Mouse (Mus musculus) CH12.LX (cell line): ENCODE measurements at regions not wholly inside any gene's neighbourhood (a gene's known extent, or its start where the extent isn't known, plus 50 kb on each side); places are given as distances from the start of the nearest gene placed in this dataset.

Experiments used
- DNase-seq: peaks from one replicate; pipeline ENCODE4 v3.0.0-alpha.2; 2013; ENCODE audit errors: extremely low read depth
- H3K27ac ChIP-seq: 2 replicates; pipeline ENCODE4 v1.5.1; 2012; ENCODE audit warnings: low read depth, mild to moderate bottlenecking, control low read depth, moderate library complexity; ENCODE audit not compliant: insufficient read depth
- H3K27me3 ChIP-seq: replicated peaks from 2 replicates; pipeline ENCODE3; 2012; ENCODE audit warnings: inconsistent platforms
- H3K36me3 ChIP-seq, 2 experiments: replicated peaks in 1 of 2; 2 replicates each; pipeline versions ENCODE3 to v1.6.1; 2012; ENCODE audit warnings: inconsistent platforms in 1 of 2, low read length in 1 of 2, mild to moderate bottlenecking in 1 of 2, mixed read lengths in 1 of 2, moderate library complexity in 1 of 2; ENCODE audit not compliant: control insufficient read depth in 1 of 2, insufficient read depth in 1 of 2
- H3K4me1 ChIP-seq, 2 experiments: 2 replicates each; pipeline ENCODE4 v1.6.1; 2012; ENCODE audit warnings: inconsistent platforms in 1 of 2, moderate library complexity in 1 of 2; ENCODE audit not compliant: insufficient read depth in 2 of 2, control insufficient read depth in 1 of 2
- H3K4me2 ChIP-seq: 2 replicates; pipeline ENCODE4 v1.6.1; 2012; ENCODE audit warnings: low read depth, mild to moderate bottlenecking, control low read depth; ENCODE audit not compliant: poor library complexity, insufficient read depth, severe bottlenecking
- H3K4me3 ChIP-seq, 3 experiments: fragments of 150-350 bp in 1 of 3; sonication (generic) in 1 of 3; replicated peaks in 1 of 3; 2 replicates each; pipeline versions ENCODE3 to v1.5.1; 2011 to 2012; ENCODE audit warnings: low read depth in 2 of 3, low read length in 2 of 3, mild to moderate bottlenecking in 2 of 3, moderate library complexity in 2 of 3, control low read depth in 1 of 3, improper control_type of control experiment in 1 of 3, inconsistent platforms in 1 of 3, mixed read lengths in 1 of 3; ENCODE audit not compliant: poor library complexity in 1 of 3
- H3K79me2 ChIP-seq: replicated peaks from 2 replicates; pipeline ENCODE4 v1.6.1; 2012; ENCODE audit warnings: mild to moderate bottlenecking, moderate library complexity; ENCODE audit not compliant: control insufficient read depth, poor library complexity, insufficient read depth, severe bottlenecking; ENCODE audit errors: extremely low read depth
- H3K9ac ChIP-seq: 2 replicates; pipeline ENCODE4 v1.6.1; 2012; ENCODE audit warnings: low read depth, mild to moderate bottlenecking, control low read depth, moderate library complexity; ENCODE audit not compliant: insufficient read depth
- H3K9me3 ChIP-seq: replicated peaks from 2 replicates; pipeline ENCODE3; 2012; ENCODE audit warnings: low read length, inconsistent platforms, mixed read lengths
- CHD1 ChIP-seq: IDR thresholded peaks from 2 replicates; pipeline ENCODE4 v1.6.1; 2012; ENCODE audit warnings: low read depth, low read length, improper control_type of control experiment, inconsistent platforms
- CHD2 ChIP-seq: IDR thresholded peaks from 2 replicates; pipeline ENCODE4 v1.6.1; 2011; ENCODE audit warnings: low read length, improper control_type of control experiment
- E2F4 ChIP-seq: IDR thresholded peaks from 2 replicates; pipeline ENCODE4 v1.6.1; 2011; ENCODE audit warnings: low read depth, low read length, improper control_type of control experiment; ENCODE audit not compliant: insufficient replicate concordance
- ELF1 ChIP-seq: IDR thresholded peaks from 2 replicates; pipeline ENCODE4 v1.6.1; 2014; ENCODE audit warnings: low read depth, mild to moderate bottlenecking, inconsistent platforms, low read length, improper control_type of control experiment
- EP300 ChIP-seq: IDR thresholded peaks from 2 replicates; pipeline ENCODE4 v1.6.1; 2011; ENCODE audit warnings: low read length, improper control_type of control experiment
- GABPA ChIP-seq: IDR thresholded peaks from 2 replicates; pipeline ENCODE4 v1.6.1; 2012; ENCODE audit warnings: low read depth, low read length, improper control_type of control experiment, inconsistent platforms; ENCODE audit not compliant: insufficient replicate concordance
- HCFC1 ChIP-seq: IDR thresholded peaks from 2 replicates; pipeline ENCODE4 v1.6.1; 2012; ENCODE audit warnings: low read depth, mild to moderate bottlenecking, inconsistent platforms, low read length, improper control_type of control experiment
- IRF4 ChIP-seq: IDR thresholded peaks from 2 replicates; pipeline ENCODE4 v1.6.1; 2014; ENCODE audit warnings: low read depth, mild to moderate bottlenecking, inconsistent platforms, low read length, improper control_type of control experiment
- JUN ChIP-seq: IDR thresholded peaks from 2 replicates; pipeline ENCODE4 v1.6.1; 2011; ENCODE audit warnings: low read depth, mild to moderate bottlenecking, low read length, improper control_type of control experiment, moderate library complexity; ENCODE audit not compliant: insufficient read depth
- JUND ChIP-seq: conservative IDR thresholded peaks from 2 replicates; pipeline ENCODE4 v1.6.1; 2011; ENCODE audit warnings: low read depth, low read length, improper control_type of control experiment
- KAT2A ChIP-seq: IDR thresholded peaks from 2 replicates; pipeline ENCODE4 v1.6.1; 2012; ENCODE audit warnings: low read length, improper control_type of control experiment, inconsistent platforms; ENCODE audit not compliant: insufficient replicate concordance
- MAX ChIP-seq: IDR thresholded peaks from 2 replicates; pipeline ENCODE4 v1.6.1; 2011; ENCODE audit warnings: low read length, improper control_type of control experiment
- MAZ ChIP-seq: IDR thresholded peaks from 2 replicates; pipeline ENCODE4 v1.6.1; 2012; ENCODE audit warnings: low read depth, mild to moderate bottlenecking, inconsistent platforms, low read length, improper control_type of control experiment, moderate library complexity
- MXI1 ChIP-seq: IDR thresholded peaks from 2 replicates; pipeline ENCODE4 v1.6.1; 2011; ENCODE audit warnings: mild to moderate bottlenecking, low read depth, low read length, improper control_type of control experiment
- MYC ChIP-seq: IDR thresholded peaks from 2 replicates; pipeline ENCODE4 v1.6.1; 2011; ENCODE audit warnings: low read depth, mild to moderate bottlenecking, improper control_type of control experiment, low read length
- PAX5 ChIP-seq: IDR thresholded peaks from 2 replicates; pipeline ENCODE4 v1.6.1; 2012; ENCODE audit warnings: low read length, inconsistent platforms, mixed read lengths
- POLR2A ChIP-seq: IDR thresholded peaks from 2 replicates; pipeline ENCODE4 v1.6.1; 2011; ENCODE audit warnings: low read depth, mild to moderate bottlenecking, improper control_type of control experiment, low read length
- SMC3 ChIP-seq: IDR thresholded peaks from 2 replicates; pipeline ENCODE4 v1.6.1; 2011; ENCODE audit warnings: low read depth, low read length, improper control_type of control experiment
- USF2 ChIP-seq: conservative IDR thresholded peaks from 2 replicates; pipeline ENCODE4 v1.6.1; 2011; ENCODE audit warnings: low read depth, low read length, improper control_type of control experiment
- ZC3H11A ChIP-seq: IDR thresholded peaks from 2 replicates; pipeline ENCODE4 v1.6.1; 2012; ENCODE audit warnings: low read depth, mild to moderate bottlenecking, inconsistent platforms, low read length, improper control_type of control experiment
- ZNF384 ChIP-seq: IDR thresholded peaks from 2 replicates; pipeline ENCODE4 v1.6.1; 2012; ENCODE audit warnings: low read depth, low read length, improper control_type of control experiment, inconsistent platforms
- dilution Hi-C: fragments of 300-500 bp; cut with MboI; formaldehyde crosslinking; loops from 2 replicates; pipeline ENCODE4 v1.14.3; 2020; ENCODE audit warnings: low sequenced_read_pairs; ENCODE audit not compliant: extremely low pct_unique_long_range_greater_than_20kb, extremely low pct_ligation_motif_present
- in situ Hi-C: fragments of 300-500 bp; cut with MboI; formaldehyde crosslinking; loops from 3 replicates; pipeline ENCODE4 v1.14.3; 2019; ENCODE audit warnings: low sequenced_read_pairs, low pct_ligation_motif_present, low pct_unique_long_range_greater_than_20kb, mixed read lengths

GRCm38 (mm10) chr3:101181958-101182357 lies 71.9 kb upstream of the Ptgfrn start:
- TF ChIP-seq SMC3 (no peak), MAZ (no peak), ZC3H11A (no peak), E2F4 (no peak), MYC (no peak)
- TF ChIP-seq, all 38 proteins: peak for 0
- in situ Hi-C loops: no loop called here
- Histone ChIP-seq H3K4me2 (no peak overlapping the region), H3K36me3 (no peaks in the 10 kb centered on the region), H3K4me3 (no peak overlapping the region), H3K27ac (no peak overlapping the region), H3K4me1 (no peaks in the 10 kb centered on the region), H3K9me3 (peaks cover 10% of the 10 kb centered on the region), H3K27me3 (no peaks in the 10 kb centered on the region), H3K79me2 (no peaks in the 10 kb centered on the region), H3K9ac (no peak overlapping the region)
- DNase-seq: no peak
- dilution Hi-C loops: no loop called here

DNA sequence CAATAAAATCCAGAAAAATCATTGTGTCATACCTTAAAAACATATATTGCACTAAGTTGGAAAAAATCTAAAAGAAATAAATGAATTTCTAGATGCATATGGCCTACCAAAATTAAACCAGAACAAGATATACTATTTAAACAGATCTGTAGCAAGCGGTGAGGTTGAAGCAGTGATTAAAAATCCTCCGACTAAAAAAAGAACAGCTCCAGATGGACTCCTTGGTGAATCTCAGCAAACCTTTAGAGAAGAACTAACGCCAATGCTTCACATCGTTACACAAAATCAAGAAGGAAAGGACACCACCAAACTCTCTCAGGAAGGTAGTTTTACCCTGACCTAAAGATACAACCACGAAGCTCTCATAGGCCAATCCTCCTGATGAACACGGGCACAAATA lies 63.9 kb upstream of the Ptgfrn start:
- TF ChIP-seq ELF1: no peak
- TF ChIP-seq CHD2: no peak
- no peak for TF ChIP-seq JUND
- no peak for TF ChIP-seq JUN
- TF ChIP-seq POLR2A: no peak
- no peak for TF ChIP-seq KAT2A
- TF ChIP-seq ZC3H11A: no peak
- TF ChIP-seq USF2: no peak
- TF ChIP-seq MAX: no peak
- TF ChIP-seq IRF4: no peak
- no peak for TF ChIP-seq CHD1
- TF ChIP-seq GABPA: no peak
- TF ChIP-seq EP300: no peak
- TF ChIP-seq ZNF384: no peak
- TF ChIP-seq PAX5: no peak
- TF ChIP-seq HCFC1: no peak
- no peak for TF ChIP-seq MXI1
- Histone ChIP-seq H3K36me3 (no peaks in the 10 kb centered on the region), H3K27ac (no peak overlapping the region), H3K4me2 (no peak overlapping the region), H3K27me3 (no peaks in the 10 kb centered on the region), H3K4me1 (peaks cover 2 to 3% of the 10 kb centered on the region in 2 experiments; a peak in 3 of 4 replicates), H3K9me3 (peaks cover 3% of the 10 kb centered on the region), H3K79me2 (no peaks in the 10 kb centered on the region), H3K4me3 (no peak overlapping the region), H3K9ac (no peak overlapping the region)
- DNase-seq: no peak
- dilution Hi-C loops: no loop called here
- in situ Hi-C loops: no loop called here
